Mouse (Mus musculus): Measurements from ENCODE around the gene Pitpnc1.

Gene Pitpnc1

DNA sequence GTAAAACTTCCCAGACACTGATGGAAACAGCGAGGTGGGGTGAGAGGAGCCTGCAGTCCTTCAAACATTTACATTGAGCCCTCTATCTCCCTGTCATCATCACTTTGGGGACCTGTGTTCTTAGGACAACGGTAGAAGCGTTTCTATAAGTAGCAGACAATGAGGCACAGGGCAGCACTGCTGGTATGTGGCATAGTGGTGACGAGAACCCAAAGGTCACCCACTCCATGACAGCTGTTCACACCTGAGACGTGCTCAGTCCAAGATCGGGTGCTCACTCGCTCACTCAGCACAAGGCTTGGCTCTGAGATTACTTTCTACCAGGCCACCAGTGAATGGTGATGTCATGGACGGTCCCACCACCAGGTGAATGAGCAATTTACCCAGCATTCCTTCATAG, 286.7 kb downstream of the Pitpnc1 start:
- no peak for DNase-seq (ENCODE audit: extremely low read depth, low read depth, low spot score)

DNA sequence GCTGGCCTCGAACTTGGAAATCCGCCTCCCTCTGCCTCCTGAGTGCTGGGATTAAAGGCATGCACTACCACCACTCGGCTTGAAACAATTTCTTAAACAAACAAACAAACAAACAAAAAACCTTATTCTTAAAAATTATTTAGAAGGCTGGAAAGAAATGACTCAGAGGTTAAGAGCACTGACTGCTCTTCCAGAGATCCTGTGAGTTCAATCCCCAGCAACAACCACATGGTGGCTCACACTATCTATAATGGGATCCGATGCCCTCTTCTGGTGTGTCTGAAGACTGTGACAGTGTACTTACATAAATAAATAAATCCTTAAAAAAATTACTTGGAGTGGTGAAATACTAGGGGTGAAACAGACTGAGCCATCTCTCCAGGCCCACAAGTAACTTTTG, 309.3 kb downstream of the Pitpnc1 start:
- no peak for DNase-seq (ENCODE audit: extremely low read depth, low read depth, low spot score)

DNA sequence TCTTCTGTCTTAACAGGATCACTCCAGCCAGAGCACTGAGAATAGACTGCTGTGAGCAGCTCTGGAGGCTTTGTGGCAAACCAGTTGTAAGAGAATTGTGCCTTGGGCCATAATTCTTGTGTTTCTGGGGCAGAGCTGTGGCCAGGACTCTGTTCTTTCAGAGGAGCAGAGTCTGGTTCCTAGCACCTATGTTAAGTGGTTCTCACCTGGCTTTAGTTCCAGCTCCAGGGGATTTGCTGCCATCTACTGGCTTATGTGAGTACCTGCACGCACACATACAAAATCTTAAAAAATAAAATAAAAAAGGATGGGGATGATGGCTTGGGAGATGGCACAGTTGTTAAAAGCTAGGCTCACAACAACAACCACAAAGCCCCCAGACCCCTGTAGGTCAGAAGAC, 311.5 kb downstream of the Pitpnc1 start:
- no peak for DNase-seq (ENCODE audit: extremely low read depth, low read depth, low spot score)
